Mouse (Mus musculus) c-Kit-negative CD71-positive TER-119-positive erythroid progenitor cells, embryonic 14.5 days (primary cell): ENCODE results near the gene Lpp.

Experiments
- DNase-seq: peaks from one replicate; pipeline ENCODE4 v3.0.0-alpha.2; 2013; ENCODE audit warnings: low read depth, low spot score

Gene Lpp

DNA sequence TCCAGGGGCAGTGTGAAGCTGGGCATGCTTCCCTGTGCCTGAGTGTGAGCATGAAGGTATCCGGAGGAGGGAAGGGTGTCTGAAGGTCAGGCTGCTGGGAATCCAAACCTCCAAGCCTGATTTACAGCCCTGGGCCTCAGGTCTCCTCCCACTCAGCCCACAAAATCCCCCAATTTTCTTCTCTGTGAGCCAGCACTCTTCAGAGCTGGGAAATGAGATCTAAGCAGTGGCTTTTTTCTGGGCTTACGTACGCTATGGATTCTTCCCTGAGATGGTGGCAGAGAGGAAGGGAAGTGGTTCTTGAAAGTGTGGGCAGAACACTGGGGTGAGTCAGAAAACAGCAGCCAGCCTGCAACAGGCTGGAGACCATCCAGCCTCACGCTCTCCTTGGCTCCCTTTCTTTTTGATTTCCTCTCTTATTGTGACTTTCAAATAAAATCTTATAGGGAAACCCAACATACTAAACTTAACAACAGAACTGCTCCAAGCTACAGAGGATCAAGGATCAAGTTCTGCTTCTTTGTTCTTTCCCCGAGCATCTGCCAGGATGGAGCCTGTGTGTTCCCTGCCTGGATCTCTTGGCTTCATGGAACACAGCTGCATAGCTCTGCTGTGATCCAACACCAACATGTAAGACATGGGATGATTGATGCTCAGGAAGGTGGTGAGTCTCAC lies 648.7 kb downstream of the Lpp start:
- DNase-seq = no peak
